ENCODE assay signal across 8 mouse cellular contexts in the genomic region with DNA sequence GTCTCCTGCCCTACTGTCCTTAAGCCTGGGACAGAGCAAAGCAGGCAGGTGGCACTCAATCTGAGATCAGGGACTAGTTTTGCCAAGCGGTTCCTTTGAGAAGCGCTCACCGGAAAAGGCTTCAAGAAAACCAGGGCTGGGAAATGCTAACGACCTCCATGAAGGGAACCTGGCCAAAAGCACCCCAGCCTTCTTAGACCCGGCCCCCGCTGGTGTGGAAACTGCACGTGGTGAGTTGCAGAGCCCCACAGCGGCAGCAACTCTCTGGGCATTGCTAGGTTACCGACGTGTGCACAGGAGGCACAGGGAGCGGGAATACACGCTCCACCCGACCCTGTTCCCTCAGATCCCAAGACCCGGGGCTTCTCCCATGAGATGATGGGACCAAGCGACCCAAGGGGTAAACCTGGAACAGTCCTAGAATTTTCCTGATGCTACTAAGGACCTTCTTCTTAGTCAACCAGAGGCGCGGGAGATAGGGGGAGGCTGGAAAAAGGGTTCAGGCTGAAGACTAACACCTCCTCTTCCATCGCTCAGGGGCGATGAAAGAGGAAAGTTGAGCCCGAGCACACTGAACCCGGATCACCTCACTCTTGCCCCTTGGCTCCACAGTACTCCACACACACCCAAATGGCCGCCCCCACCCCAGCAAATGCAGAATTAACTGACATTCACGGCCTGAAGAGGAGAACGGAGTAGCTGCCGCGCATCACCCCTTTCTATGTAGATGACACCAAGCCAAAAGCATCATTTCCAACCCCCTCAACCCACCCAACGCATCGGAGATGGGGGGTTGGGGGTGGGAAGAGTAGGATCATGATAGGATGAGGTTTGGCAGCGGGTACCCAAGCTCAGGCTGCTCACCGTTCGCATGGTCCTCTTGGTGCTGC.
DNase-seq lines count a peak whose midpoint lies in the region; ATAC-seq and TF ChIP-seq lines count a peak whose summit lies in the region.

No protein-coding gene starts in this region.

- H3K4me2 ChIP-seq in heart, embryonic 15.5 days, result peak overlapping the region; percentile 97
- H3K4me2 ChIP-seq in midbrain, embryonic 11.5 days, result peak overlapping the region; percentile 50
- peak overlapping the region; percentile 83 for H3K4me2 ChIP-seq in stomach, postnatal 0 days (replicated peaks; ENCODE audit: low read depth)

- peak overlapping the region; percentile 78; the same call in 1 of the 2 replicates for H3K9ac ChIP-seq in heart, embryonic 15.5 days
- peak overlapping the region; percentile 74; the same call in 1 of the 2 replicates for H3K9ac ChIP-seq in midbrain, embryonic 11.5 days (ENCODE audit: low read length)
- peak overlapping the region; percentile 48 for H3K9ac ChIP-seq in stomach, postnatal 0 days (ENCODE audit: low read length)

- no peaks in the 10 kb centered on the region for H3K36me3 ChIP-seq in heart, embryonic 15.5 days
- no peaks in the 10 kb centered on the region for H3K36me3 ChIP-seq in midbrain, embryonic 11.5 days (ENCODE audit: control insufficient read depth, insufficient read depth, low read length)
- no peaks in the 10 kb centered on the region for H3K36me3 ChIP-seq in stomach, postnatal 0 days (ENCODE audit: control insufficient read depth, insufficient read depth, low read length)

- 0 out of 2 replicates have a peak, but pooled peaks have one; percentile 24 for ATAC-seq in heart, embryonic 15.5 days (replicated peaks; ENCODE audit: insufficient number of reproducible peaks, insufficient read depth, low FRiP score, low read depth)
- peak; percentile 36; the same call in 1 of the 2 replicates for ATAC-seq in midbrain, embryonic 11.5 days (ENCODE audit: low FRiP score)
- peak; percentile 36; the same call in 1 of the 2 replicates for ATAC-seq in stomach, postnatal 0 days (ENCODE audit: low FRiP score, low TSS enrichment)

- no peaks in the 10 kb centered on the region for H3K9me3 ChIP-seq in heart, embryonic 15.5 days (replicated peaks)
- H3K9me3 ChIP-seq in midbrain, embryonic 11.5 days (ENCODE audit: control insufficient read depth, low read length), result no peaks in the 10 kb centered on the region
- no peaks in the 10 kb centered on the region for H3K9me3 ChIP-seq in stomach, postnatal 0 days (ENCODE audit: control insufficient read depth, low read length)

- 6% methylated on average over 31 of the region's 31 CpGs for WGBS in heart, embryonic 15.5 days
- 3% methylated on average over 31 of the region's 31 CpGs for WGBS in midbrain, embryonic 11.5 days
- WGBS in stomach, postnatal 0 days, result 3% methylated on average over 31 of the region's 31 CpGs

- no peak for TF ChIP-seq CTCF in stomach, postnatal 0 days (IDR thresholded peaks at IDR 0.05; ENCODE audit: low read depth)

- H3K27me3 ChIP-seq in heart, embryonic 15.5 days, result peaks cover 15% of the 10 kb centered on the region
- peaks cover 27% of the 10 kb centered on the region for H3K27me3 ChIP-seq in midbrain, embryonic 11.5 days (ENCODE audit: control insufficient read depth, insufficient read depth, low read length)
- no peaks in the 10 kb centered on the region for H3K27me3 ChIP-seq in stomach, postnatal 0 days (ENCODE audit: control insufficient read depth, insufficient read depth, low read length)

- peaks cover 29% of the 10 kb centered on the region for H3K4me1 ChIP-seq in heart, embryonic 15.5 days (replicated peaks)
- peaks cover 9% of the 10 kb centered on the region; the same call in 1 of the 2 replicates for H3K4me1 ChIP-seq in midbrain, embryonic 11.5 days (ENCODE audit: control insufficient read depth, insufficient read depth, low read length)
- no peaks in the 10 kb centered on the region for H3K4me1 ChIP-seq in stomach, postnatal 0 days (replicated peaks; ENCODE audit: control insufficient read depth, insufficient read depth)

- no peak for TF ChIP-seq EP300 in stomach, postnatal 0 days (optimal IDR thresholded peaks at IDR 0.05)

- peak; percentile 23 for DNase-seq in ovary, postnatal 36 days (ENCODE audit: low spot score)
- no peak for DNase-seq in ovary, postnatal 10 days (ENCODE audit: low spot score)
- peak; percentile 65 to 72 for DNase-seq in cerebellum, postnatal 14 days
- peak; percentile 42 to 43 for DNase-seq in layer of hippocampus, adult 8-10 months (ENCODE audit: low spot score in 2 of 2)
- peak; percentile 93 for DNase-seq in midbrain, embryonic 11.5 days (ENCODE audit: low spot score, missing footprints)
- DNase-seq in stomach, postnatal 0 days (ENCODE audit: low spot score), result peak; percentile 22
- DNase-seq in spleen, adult 12 weeks (ENCODE audit: low spot score), result no peak

- H3K4me3 ChIP-seq in heart, embryonic 15.5 days, result peak overlapping the region; percentile 68
- H3K4me3 ChIP-seq in midbrain, embryonic 11.5 days (ENCODE audit: low read depth, low read length), result peak overlapping the region; percentile 62
- H3K4me3 ChIP-seq in stomach, postnatal 0 days (ENCODE audit: low read depth, low read length), result peak overlapping the region; percentile 41

- no peak overlapping the region for H3K27ac ChIP-seq in heart, embryonic 15.5 days
- no peak overlapping the region for H3K27ac ChIP-seq in midbrain, embryonic 11.5 days (ENCODE audit: low read depth, low read length)
- no peak overlapping the region for H3K27ac ChIP-seq in stomach, postnatal 0 days (replicated peaks)

Comparison
In these comparisons a context has a peak if more than half of its experiments do, and no peak if none do; other contexts are left out.
1. DNase-seq: peak in ovary, postnatal 36 days (single experiment), cerebellum, postnatal 14 days (2 of 2), layer of hippocampus, adult 8-10 months (2 of 2), midbrain, embryonic 11.5 days (single experiment) and stomach, postnatal 0 days (single experiment); none in ovary, postnatal 10 days (single experiment) and spleen, adult 12 weeks (single experiment).
2. Peak in every context shown above with its lines, with median percentiles within 50 percentile points of each other: ATAC-seq, H3K4me2 ChIP-seq, H3K4me3 ChIP-seq and H3K9ac ChIP-seq.